Mouse (Mus musculus) lung, embryonic 16.5 days (tissue): ENCODE measurements around the gene Prok1. TPM values are rescaled to one million over a fixed set of nuclear protein-coding genes. Genes with fewer than 3 reads are reported as not detected.

Experiments used
- ATAC-seq: fragments of 200-750 bp; cut with Nextera tagmentation; 2 replicates; pipeline ENCODE4 v1.8.0; 2017; ENCODE audit warnings: low read depth, mild to moderate bottlenecking, moderate library complexity
- H3K27ac ChIP-seq: fragments of 300-500 bp; sonication (generic); 2 replicates; pipeline ENCODE4 v1.5.1; 2014; ENCODE audit warnings: mild to moderate bottlenecking, control low read depth, low read length
- H3K27me3 ChIP-seq: fragments of 300-500 bp; sonication (generic); 2 replicates; pipeline ENCODE4 v1.6.1; 2014; ENCODE audit warnings: low read depth, low read length, mixed read lengths; ENCODE audit not compliant: control insufficient read depth, insufficient read depth
- H3K36me3 ChIP-seq: fragments of 300-500 bp; sonication (generic); 2 replicates; pipeline ENCODE4 v1.6.1; 2014; ENCODE audit warnings: low read length; ENCODE audit not compliant: control insufficient read depth, insufficient read depth
- H3K4me1 ChIP-seq: fragments of 300-500 bp; sonication (generic); replicated peaks from 2 replicates; pipeline ENCODE4 v1.6.1; 2014; ENCODE audit warnings: low read length, mixed read lengths; ENCODE audit not compliant: control insufficient read depth, insufficient read depth
- H3K4me2 ChIP-seq: fragments of 300-500 bp; sonication (generic); 2 replicates; pipeline ENCODE4 v1.6.1; 2014; ENCODE audit warnings: low read depth, low read length, control low read depth
- H3K4me3 ChIP-seq: fragments of 300-500 bp; sonication (generic); 2 replicates; pipeline ENCODE4 v1.5.1; 2014; ENCODE audit warnings: mild to moderate bottlenecking, low read length, control low read depth
- H3K9ac ChIP-seq: fragments of 300-500 bp; sonication (generic); 2 replicates; pipeline ENCODE4 v1.6.1; 2014; ENCODE audit warnings: low read length, control low read depth
- H3K9me3 ChIP-seq: fragments of 300-500 bp; sonication (generic); 2 replicates; pipeline ENCODE4 v1.6.1; 2016; ENCODE audit warnings: low read length; ENCODE audit not compliant: control insufficient read depth
- WGBS: fragments of 180-500 bp; shearing (Covaris S2); extraction: QIAGEN DNeasy Blood & Tissue Kit; methylation state at CpG from one replicate; pipeline ENCODE4 v1.1.7; 2014; 5-methylcytosine and 5-hydroxymethylcytosine counted together
- polyA plus RNA-seq: library from polyadenylated mRNA; unstranded; fragments of >200 nt; fragmentation: Nextera tagmentation; extraction: Ambion mirVana; gene quantifications from 2 replicates; pipeline ENCODE4 v1.2.1, GENCODE M21; 2015

Prok1 gene
- polyA plus RNA-seq = not detected in 2 replicates

DNA sequence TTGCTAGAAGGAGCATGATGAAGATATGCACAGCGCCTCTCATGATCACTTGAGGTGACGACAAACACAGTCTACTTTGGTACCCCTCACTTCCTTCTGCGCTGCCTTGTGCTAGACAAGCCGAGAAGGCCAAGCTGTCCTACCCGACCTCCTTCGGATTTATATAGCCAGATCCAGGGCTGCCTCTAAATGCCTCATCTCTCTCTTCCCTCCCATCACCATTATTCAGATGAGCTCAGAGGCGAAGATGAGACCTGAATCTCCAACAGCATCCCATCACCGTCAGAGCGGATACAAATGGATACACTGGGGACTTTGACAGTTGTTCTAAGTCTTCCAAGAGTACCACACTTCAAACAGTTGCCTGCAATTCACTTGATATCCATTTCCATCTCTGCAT, at the start of gene Prok1:
Gene Prok1 (minus strand): TSS at position 101 of the 400 bp plus-strand sequence.
- Histone ChIP-seq H3K4me2 (no peak within 1 kb of the TSS), H3K9ac (no peak within 1 kb of the TSS), H3K27ac (no peak within 1 kb of the TSS), H3K4me3 (no peak within 1 kb of the TSS), H3K27me3 (no peaks in the 10 kb centered on the region), H3K9me3 (no peaks in the 10 kb centered on the region), H3K4me1 (no peaks in the 10 kb centered on the region), H3K36me3 (no peaks in the 10 kb centered on the region)
- WGBS = 89% methylated on average over 9 of the region's 9 CpGs
- ATAC-seq = no peak

DNA sequence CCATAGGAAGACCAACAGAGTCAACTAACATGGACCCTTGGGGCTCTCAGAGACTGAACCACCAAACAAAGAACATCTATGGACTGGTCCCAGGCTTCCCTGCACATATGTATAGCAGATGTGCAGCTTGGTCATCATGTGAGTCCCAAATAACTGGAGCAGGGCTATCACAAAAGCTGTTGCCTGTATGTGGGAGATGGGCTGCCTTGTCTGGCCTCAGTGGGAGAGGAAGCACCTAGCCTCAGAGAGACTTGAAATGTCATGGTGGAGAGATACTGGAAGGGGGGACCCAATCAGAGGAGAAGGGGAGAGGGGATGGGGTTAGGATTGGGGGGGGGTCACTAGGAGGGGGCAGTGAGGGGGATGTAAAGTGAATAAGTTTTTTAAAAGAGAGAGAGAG, 47.8 kb upstream of the Prok1 start:
- no peak for ATAC-seq
- no peak overlapping the region for H3K4me2 ChIP-seq
- peaks cover 5% of the 10 kb centered on the region for H3K36me3 ChIP-seq

DNA sequence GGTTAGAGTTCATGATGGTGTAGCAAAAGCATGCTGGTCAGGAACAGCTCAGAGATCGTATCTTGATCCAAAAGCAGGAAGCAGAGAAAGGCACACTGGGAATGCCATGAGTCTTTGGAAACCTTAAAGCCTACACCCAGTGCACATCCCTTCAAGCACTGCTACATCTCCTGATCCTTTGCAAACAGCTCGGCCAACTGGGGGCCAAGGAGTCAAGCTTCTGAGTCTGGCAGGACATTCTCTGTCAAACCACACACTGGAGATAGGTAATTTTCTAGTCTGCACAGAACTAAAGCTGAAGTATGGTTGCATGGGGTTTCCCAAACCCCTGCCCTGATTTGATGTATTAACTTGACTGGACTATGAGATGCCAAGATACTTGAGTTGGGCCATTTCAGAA, 46.6 kb upstream of the Prok1 start:
- no peak for ATAC-seq
- Histone ChIP-seq H3K4me1 (peaks cover 6% of the 10 kb centered on the region), H3K27ac (no peak overlapping the region), H3K4me2 (no peak overlapping the region), H3K9ac (no peak overlapping the region), H3K36me3 (peaks cover 7% of the 10 kb centered on the region), H3K9me3 (no peaks in the 10 kb centered on the region), H3K4me3 (no peak overlapping the region), H3K27me3 (no peaks in the 10 kb centered on the region)
- 79% methylated on average over 2 of the region's 2 CpGs for WGBS

More for the DNA sequence above, 47.8 kb upstream of the Prok1 start:
- Histone ChIP-seq H3K27ac (no peak overlapping the region), H3K27me3 (no peaks in the 10 kb centered on the region), H3K9me3 (no peaks in the 10 kb centered on the region), H3K4me1 (peaks cover 6% of the 10 kb centered on the region), H3K9ac (no peak overlapping the region), H3K4me3 (no peak overlapping the region)

DNA sequence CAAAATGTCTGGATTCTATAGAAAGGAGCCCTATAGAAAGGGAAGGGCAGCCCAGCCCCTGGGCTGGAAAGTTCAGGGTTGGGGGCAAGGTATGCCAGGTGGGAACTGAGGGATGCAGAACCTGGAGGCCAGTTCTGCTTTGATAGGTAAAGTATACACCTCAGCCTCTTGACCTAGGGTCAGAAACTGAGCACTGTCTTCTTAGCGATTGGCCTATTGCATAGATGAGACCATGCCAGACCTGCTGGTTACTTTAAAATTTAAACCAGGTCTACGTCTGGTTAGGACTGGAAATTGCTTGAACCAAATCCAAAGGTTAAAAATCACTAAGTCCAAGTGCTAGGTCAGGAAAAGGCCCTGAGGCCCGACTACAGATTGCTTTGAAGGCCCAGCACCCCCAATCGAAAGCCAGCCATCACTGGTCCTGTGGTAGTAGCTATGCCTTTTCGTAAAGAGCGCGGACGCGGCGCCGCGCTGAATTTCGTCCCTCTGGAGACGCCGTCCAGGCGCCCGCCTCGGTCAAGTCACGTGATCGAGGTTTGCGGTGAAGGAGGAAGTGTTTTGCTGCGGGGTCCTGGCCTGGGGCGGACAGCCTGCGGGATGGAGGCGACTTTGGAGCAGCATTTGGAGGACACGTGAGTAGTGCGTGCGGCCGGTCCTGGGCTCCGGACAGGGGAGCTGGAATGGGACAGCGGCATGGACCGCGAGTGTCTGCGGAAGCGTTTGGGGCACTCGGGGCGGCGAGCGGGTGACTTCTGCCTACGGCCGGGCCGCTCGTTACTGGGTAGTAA, 39.2 kb upstream of the Prok1 start, which contains the start of gene Lamtor5:
Gene Lamtor5 (plus strand): TSS at position 380 of the 791 bp plus-strand sequence.
- peak; percentile 91 for ATAC-seq
- H3K4me1 ChIP-seq = peaks cover 8% of the 10 kb centered on the region; the same call in 1 of the 2 replicates
- H3K36me3 ChIP-seq = peaks cover 7% of the 10 kb centered on the region
- peak within 1 kb of the TSS; percentile 77 for H3K4me2 ChIP-seq
- H3K4me3 ChIP-seq = peak within 1 kb of the TSS; percentile 82
- no peaks in the 10 kb centered on the region for H3K27me3 ChIP-seq
- WGBS = 1% methylated on average over 43 of the region's 43 CpGs
- H3K27ac ChIP-seq = no peak within 1 kb of the TSS
- peak within 1 kb of the TSS; percentile 81 for H3K9ac ChIP-seq
- no peaks in the 10 kb centered on the region for H3K9me3 ChIP-seq

DNA sequence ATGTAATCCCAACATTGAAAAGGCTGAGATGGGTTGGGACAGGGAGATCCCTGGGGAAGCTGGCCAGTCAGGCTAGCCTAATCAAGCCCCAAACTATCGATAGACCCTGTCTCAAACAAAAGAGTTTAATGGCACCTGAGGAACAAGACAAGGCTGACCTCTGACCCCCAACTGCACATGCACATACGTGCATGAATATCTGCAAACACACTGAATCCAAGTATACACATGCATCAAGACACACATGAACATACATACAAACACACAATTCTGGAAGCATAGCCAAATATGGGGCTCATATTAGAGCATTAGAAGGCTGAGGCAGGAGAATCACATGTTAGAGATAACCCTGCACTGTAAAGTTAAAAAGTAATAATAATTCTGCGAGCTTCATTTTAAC, 37.1 kb upstream of the Prok1 start:
- H3K4me3 ChIP-seq = no peak overlapping the region
- H3K4me1 ChIP-seq = peaks cover 8% of the 10 kb centered on the region; the same call in 1 of the 2 replicates
- no peak for ATAC-seq
- H3K27me3 ChIP-seq = no peaks in the 10 kb centered on the region
- no peaks in the 10 kb centered on the region for H3K9me3 ChIP-seq
- no peak overlapping the region for H3K9ac ChIP-seq
- H3K27ac ChIP-seq = no peak overlapping the region
- no peaks in the 10 kb centered on the region for H3K36me3 ChIP-seq
- no peak overlapping the region for H3K4me2 ChIP-seq
- WGBS = 81% methylated on average over 3 of the region's 3 CpGs

DNA sequence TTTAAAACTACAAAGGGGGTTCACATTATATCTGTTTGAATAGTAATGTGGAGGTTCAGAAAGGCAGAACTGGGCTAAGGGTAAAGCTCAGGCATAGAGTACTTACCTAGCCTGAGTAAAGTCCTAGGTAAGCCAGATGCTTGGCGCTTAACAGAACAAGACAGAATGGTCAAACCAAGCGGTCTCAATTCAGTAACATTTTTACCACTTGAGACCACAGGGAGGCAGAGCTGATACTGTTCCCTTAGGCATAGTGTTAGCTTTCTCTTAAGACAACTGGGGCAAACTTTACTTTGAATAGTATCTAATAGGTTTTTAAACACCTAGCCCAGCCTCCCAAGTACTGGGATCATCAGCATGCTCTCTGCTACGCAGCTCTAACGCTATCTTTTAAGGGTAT, 36.5 kb upstream of the Prok1 start:
- ATAC-seq = no peak
- Histone ChIP-seq H3K27ac (no peak overlapping the region), H3K27me3 (no peaks in the 10 kb centered on the region), H3K4me1 (peaks cover 8% of the 10 kb centered on the region; the same call in 1 of the 2 replicates), H3K36me3 (no peaks in the 10 kb centered on the region), H3K9me3 (no peaks in the 10 kb centered on the region), H3K9ac (no peak overlapping the region), H3K4me3 (no peak overlapping the region), H3K4me2 (no peak overlapping the region)
- WGBS = 59% methylated on average over 4 of the region's 4 CpGs

DNA sequence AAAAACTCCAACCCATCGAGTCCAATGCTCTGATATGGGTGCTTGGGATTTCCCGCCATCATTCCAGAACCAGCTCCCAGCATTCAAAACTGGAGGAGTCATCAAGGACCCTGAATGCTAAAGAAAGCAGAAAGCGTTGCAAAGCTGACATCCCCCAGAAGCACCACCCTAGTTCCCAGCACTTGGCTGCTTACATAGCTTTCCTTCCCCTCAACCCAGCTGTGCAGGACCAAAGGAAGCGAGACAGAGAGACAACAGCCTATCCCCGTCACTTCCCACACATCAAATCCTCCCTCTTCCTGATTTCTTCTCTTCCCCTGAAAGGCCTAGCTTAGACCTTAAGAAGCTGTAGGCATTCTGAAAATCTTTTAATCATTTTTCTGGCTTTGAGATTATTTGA, 35.8 kb upstream of the Prok1 start:
- no peak for ATAC-seq
- H3K36me3 ChIP-seq = no peaks in the 10 kb centered on the region
- WGBS = 36% methylated on average over 5 of the region's 5 CpGs
- H3K27ac ChIP-seq = no peak overlapping the region
- no peak overlapping the region for H3K4me2 ChIP-seq
- H3K4me3 ChIP-seq = no peak overlapping the region
- no peaks in the 10 kb centered on the region for H3K27me3 ChIP-seq
- peaks cover 8% of the 10 kb centered on the region; the same call in 1 of the 2 replicates for H3K4me1 ChIP-seq
- H3K9ac ChIP-seq = no peak overlapping the region
- H3K9me3 ChIP-seq = no peaks in the 10 kb centered on the region

DNA sequence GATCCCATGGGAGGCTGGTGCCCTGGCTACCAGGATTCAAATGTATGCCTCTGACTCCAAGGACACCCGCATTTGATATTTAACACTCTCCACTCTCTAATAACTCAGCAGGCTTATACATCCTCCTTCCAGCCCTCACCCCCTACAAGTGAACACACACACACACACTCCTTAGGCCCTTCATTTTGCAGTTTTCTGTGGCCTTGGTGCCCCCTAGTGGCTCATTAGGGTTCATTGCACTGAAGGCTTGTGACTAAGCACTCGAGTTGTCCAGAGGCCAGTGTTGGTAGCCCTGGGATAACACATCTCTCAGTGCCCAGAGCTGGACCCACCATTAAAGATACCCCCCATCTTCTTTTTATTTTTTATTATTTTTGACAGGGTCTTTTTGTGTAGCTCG, 34.3 kb upstream of the Prok1 start:
- H3K27ac ChIP-seq = no peak overlapping the region
- no peaks in the 10 kb centered on the region for H3K27me3 ChIP-seq
- H3K4me1 ChIP-seq = peaks cover 2% of the 10 kb centered on the region; the same call in 1 of the 2 replicates
- H3K9me3 ChIP-seq = no peaks in the 10 kb centered on the region
- H3K9ac ChIP-seq = no peak overlapping the region
- no peaks in the 10 kb centered on the region for H3K36me3 ChIP-seq
- ATAC-seq = peak; percentile 48; the same call in 1 of the 2 replicates
- 9% methylated on average over 3 of the region's 3 CpGs for WGBS
- H3K4me2 ChIP-seq = no peak overlapping the region
- no peak overlapping the region for H3K4me3 ChIP-seq

DNA sequence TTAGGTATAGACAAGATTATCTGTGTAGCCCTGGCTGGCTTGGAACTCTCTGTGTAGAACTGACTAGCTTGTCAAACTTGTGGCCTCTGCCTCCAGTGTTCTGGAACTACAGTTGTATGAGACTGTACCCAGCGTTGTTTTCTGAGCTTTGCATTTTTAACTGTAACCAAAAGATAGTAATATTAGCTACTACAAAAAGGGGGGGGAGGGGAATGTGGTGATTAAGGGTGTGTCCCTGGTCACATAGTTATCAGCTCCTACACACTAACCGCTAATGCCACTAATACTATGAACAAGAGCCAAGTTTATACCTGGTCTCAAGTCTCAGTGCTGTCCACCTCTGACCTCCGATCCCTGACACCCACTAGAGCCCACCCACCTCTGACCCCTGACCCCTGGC, 32.9 kb upstream of the Prok1 start:
- ATAC-seq = no peak
- H3K36me3 ChIP-seq = no peaks in the 10 kb centered on the region
- H3K9me3 ChIP-seq = no peaks in the 10 kb centered on the region
- no peak overlapping the region for H3K4me2 ChIP-seq
- no peak overlapping the region for H3K4me3 ChIP-seq
- H3K4me1 ChIP-seq = no peaks in the 10 kb centered on the region
- H3K27me3 ChIP-seq = no peaks in the 10 kb centered on the region
- H3K9ac ChIP-seq = no peak overlapping the region
- WGBS = 87% methylated on average over 3 of the region's 3 CpGs
- H3K27ac ChIP-seq = no peak overlapping the region
